Mouse (Mus musculus) hindbrain, embryonic 14.5 days (tissue): ENCODE measurements around the gene Ly75. TPM values are rescaled to one million over a fixed set of nuclear protein-coding genes. Genes with fewer than 3 reads are reported as not detected.

ENCODE experiments used
- ATAC-seq: fragments of 200-750 bp; cut with Nextera tagmentation; 2 replicates; pipeline ENCODE4 v1.8.0; 2017; ENCODE audit warnings: moderate number of reproducible peaks, mild to moderate bottlenecking, moderate TSS enrichment, moderate library complexity; ENCODE audit not compliant: low FRiP score
- DNase-seq: peaks from one replicate; pipeline ENCODE4 v3.0.0-alpha.2; 2015; ENCODE audit warnings: low spot score
- H3K27ac ChIP-seq: fragments of 300-500 bp; sonication (generic); 2 replicates; pipeline ENCODE4 v1.5.1; 2014; ENCODE audit warnings: mild to moderate bottlenecking, moderate library complexity
- H3K27me3 ChIP-seq: fragments of 300-500 bp; sonication (generic); 2 replicates; pipeline ENCODE4 v1.6.1; 2014; ENCODE audit warnings: mild to moderate bottlenecking, low read length, mixed read lengths; ENCODE audit not compliant: control insufficient read depth, insufficient read depth
- H3K36me3 ChIP-seq: fragments of 300-500 bp; sonication (generic); replicated peaks from 2 replicates; pipeline ENCODE4 v1.6.1; 2014; ENCODE audit not compliant: control insufficient read depth, insufficient read depth
- H3K4me1 ChIP-seq: fragments of 300-500 bp; sonication (generic); replicated peaks from 2 replicates; pipeline ENCODE4 v1.6.1; 2014; ENCODE audit warnings: antibody characterized with exemption, low read length, mixed read lengths; ENCODE audit not compliant: control insufficient read depth, insufficient read depth
- H3K4me2 ChIP-seq: fragments of 300-500 bp; sonication (generic); replicated peaks from 2 replicates; pipeline ENCODE4 v1.6.1; 2014; ENCODE audit warnings: mild to moderate bottlenecking, moderate library complexity
- H3K4me3 ChIP-seq: fragments of 300-500 bp; sonication (generic); replicated peaks from 2 replicates; pipeline ENCODE4 v1.5.1; 2014; ENCODE audit warnings: mild to moderate bottlenecking, low read length
- H3K9ac ChIP-seq: fragments of 300-500 bp; sonication (generic); 2 replicates; pipeline ENCODE4 v1.6.1; 2014
- H3K9me3 ChIP-seq: fragments of 300-500 bp; sonication (generic); 2 replicates; pipeline ENCODE4 v1.6.1; 2016; ENCODE audit warnings: low read length; ENCODE audit not compliant: control insufficient read depth
- WGBS: fragments of 180-500 bp; shearing (Covaris S2); extraction: QIAGEN DNeasy Blood & Tissue Kit; methylation state at CpG from one replicate; pipeline ENCODE4 v1.1.7; 2014; 5-methylcytosine and 5-hydroxymethylcytosine counted together
- polyA plus RNA-seq: library from polyadenylated mRNA; unstranded; fragments of >200 nt; fragmentation: Nextera tagmentation; extraction: Ambion mirVana; gene quantifications from 2 replicates; pipeline ENCODE4 v1.2.1, GENCODE M21; 2014

Ly75 gene
- polyA plus RNA-seq, 1 experiment from 2014 or later: 1.6 TPM

- no peak overlapping the region for H3K9ac ChIP-seq
- H3K36me3 ChIP-seq: no peaks in the 10 kb centered on the region
- H3K27ac ChIP-seq: no peak overlapping the region
- no peak overlapping the region for H3K4me2 ChIP-seq
- WGBS: 27% methylated on average over 11 of the region's 11 CpGs
- no peaks in the 10 kb centered on the region for H3K9me3 ChIP-seq
- no peak overlapping the region for H3K4me3 ChIP-seq
- ATAC-seq: no peak
- H3K27me3 ChIP-seq: 0 out of 2 replicates have a peak, but pooled peaks cover 3% of the 10 kb centered on the region
- DNase-seq: no peak
- H3K4me1 ChIP-seq: 0 out of 2 replicates have a peak, but pooled peaks cover 13% of the 10 kb centered on the region
Observed at GRCm38 (mm10) chr2:60343607-60344289, 39.4 kb downstream of the Ly75 start.

- Histone ChIP-seq H3K4me2 (no peak overlapping the region), H3K4me3 (no peak overlapping the region), H3K27me3 (0 out of 2 replicates have a peak, but pooled peaks cover 3% of the 10 kb centered on the region), H3K9me3 (no peaks in the 10 kb centered on the region), H3K9ac (no peak overlapping the region), H3K4me1 (0 out of 2 replicates have a peak, but pooled peaks cover 13% of the 10 kb centered on the region), H3K36me3 (no peaks in the 10 kb centered on the region), H3K27ac (no peak overlapping the region)
- 61% methylated on average over 4 of the region's 4 CpGs for WGBS
- no peak for ATAC-seq
- DNase-seq: no peak
Observed at GRCm38 (mm10) chr2:60342107-60342880, 40.8 kb downstream of the Ly75 start.

- 50% methylated on average over 9 of the region's 9 CpGs for WGBS
- Histone ChIP-seq H3K27ac (no peak overlapping the region), H3K4me1 (no peaks in the 10 kb centered on the region), H3K36me3 (no peaks in the 10 kb centered on the region), H3K27me3 (0 out of 2 replicates have a peak, but pooled peaks cover 3% of the 10 kb centered on the region), H3K4me2 (no peak overlapping the region), H3K9ac (no peak overlapping the region), H3K4me3 (no peak overlapping the region), H3K9me3 (no peaks in the 10 kb centered on the region)
- ATAC-seq: no peak
- no peak for DNase-seq
Observed at GRCm38 (mm10) chr2:60337937-60338336, 45.2 kb downstream of the Ly75 start.

- no peak for DNase-seq
- H3K9me3 ChIP-seq: no peaks in the 10 kb centered on the region
- WGBS: 96% methylated on average over 10 of the region's 10 CpGs
- no peak overlapping the region for H3K27ac ChIP-seq
- no peaks in the 10 kb centered on the region for H3K27me3 ChIP-seq
- H3K36me3 ChIP-seq: no peaks in the 10 kb centered on the region
- no peak for ATAC-seq
- H3K4me3 ChIP-seq: no peak overlapping the region
- no peak overlapping the region for H3K9ac ChIP-seq
- H3K4me2 ChIP-seq: no peak overlapping the region
- no peaks in the 10 kb centered on the region for H3K4me1 ChIP-seq
Observed at GRCm38 (mm10) chr2:60328641-60329040, 54.5 kb downstream of the Ly75 start.

- Histone ChIP-seq H3K4me1 (no peaks in the 10 kb centered on the region), H3K27ac (no peak overlapping the region), H3K9ac (no peak overlapping the region), H3K4me2 (no peak overlapping the region), H3K4me3 (no peak overlapping the region), H3K9me3 (no peaks in the 10 kb centered on the region), H3K36me3 (no peaks in the 10 kb centered on the region), H3K27me3 (no peaks in the 10 kb centered on the region)
- DNase-seq: no peak
- ATAC-seq: no peak
- WGBS: 94% methylated on average over 11 of the region's 11 CpGs
Observed at GRCm38 (mm10) chr2:60327581-60327980, 55.5 kb downstream of the Ly75 start.

- no peak overlapping the region for H3K4me2 ChIP-seq
- DNase-seq (no peak), ATAC-seq (no peak)
- H3K9ac ChIP-seq: no peak overlapping the region
- no peaks in the 10 kb centered on the region for H3K36me3 ChIP-seq
- H3K9me3 ChIP-seq: no peaks in the 10 kb centered on the region
- no peak overlapping the region for H3K27ac ChIP-seq
- no peaks in the 10 kb centered on the region for H3K4me1 ChIP-seq
- no peaks in the 10 kb centered on the region for H3K27me3 ChIP-seq
- H3K4me3 ChIP-seq: no peak overlapping the region
- WGBS: 93% methylated on average over 7 of the region's 7 CpGs
Observed at GRCm38 (mm10) chr2:60326948-60327347, 56.2 kb downstream of the Ly75 start.

GRCm38 (mm10) chr2:60323411-60323810 is 59.7 kb downstream of the Ly75 start:
- H3K4me3 ChIP-seq: no peak overlapping the region
- ATAC-seq (no peak), DNase-seq (no peak)
- no peaks in the 10 kb centered on the region for H3K9me3 ChIP-seq
- H3K36me3 ChIP-seq: no peaks in the 10 kb centered on the region
- H3K27ac ChIP-seq: no peak overlapping the region
- H3K27me3 ChIP-seq: no peaks in the 10 kb centered on the region
- H3K4me2 ChIP-seq: no peak overlapping the region
- no peak overlapping the region for H3K9ac ChIP-seq
- WGBS: 86% methylated on average over 5 of the region's 5 CpGs
- H3K4me1 ChIP-seq: no peaks in the 10 kb centered on the region

GRCm38 (mm10) chr2:60322031-60322726 is 60.9 kb downstream of the Ly75 start:
- 76% methylated on average over 6 of the region's 6 CpGs for WGBS
- H3K27ac ChIP-seq: no peak overlapping the region
- no peak overlapping the region for H3K9ac ChIP-seq
- H3K9me3 ChIP-seq: no peaks in the 10 kb centered on the region
- H3K36me3 ChIP-seq: no peaks in the 10 kb centered on the region
- H3K4me1 ChIP-seq: no peaks in the 10 kb centered on the region
- no peak overlapping the region for H3K4me3 ChIP-seq
- H3K4me2 ChIP-seq: no peak overlapping the region
- no peaks in the 10 kb centered on the region for H3K27me3 ChIP-seq
- ATAC-seq: no peak
- no peak for DNase-seq

- Histone ChIP-seq H3K27me3 (no peaks in the 10 kb centered on the region), H3K36me3 (no peaks in the 10 kb centered on the region), H3K27ac (no peak overlapping the region), H3K9ac (no peak overlapping the region), H3K4me1 (no peaks in the 10 kb centered on the region), H3K4me3 (no peak overlapping the region), H3K9me3 (no peaks in the 10 kb centered on the region), H3K4me2 (no peak overlapping the region)
- DNase-seq: no peak
- 92% methylated on average over 4 of the region's 4 CpGs for WGBS
- no peak for ATAC-seq
Observed at GRCm38 (mm10) chr2:60303796-60304195, 79.3 kb downstream of the Ly75 start.
